Mouse (Mus musculus) layer of hippocampus, adult 11-12 months (tissue): ENCODE data around the gene D630003M21Rik.

Experiments
- DNase-seq: peaks from one replicate; pipeline ENCODE4 v3.0.0; 2022; ENCODE audit warnings: low spot score

D630003M21Rik gene

DNA sequence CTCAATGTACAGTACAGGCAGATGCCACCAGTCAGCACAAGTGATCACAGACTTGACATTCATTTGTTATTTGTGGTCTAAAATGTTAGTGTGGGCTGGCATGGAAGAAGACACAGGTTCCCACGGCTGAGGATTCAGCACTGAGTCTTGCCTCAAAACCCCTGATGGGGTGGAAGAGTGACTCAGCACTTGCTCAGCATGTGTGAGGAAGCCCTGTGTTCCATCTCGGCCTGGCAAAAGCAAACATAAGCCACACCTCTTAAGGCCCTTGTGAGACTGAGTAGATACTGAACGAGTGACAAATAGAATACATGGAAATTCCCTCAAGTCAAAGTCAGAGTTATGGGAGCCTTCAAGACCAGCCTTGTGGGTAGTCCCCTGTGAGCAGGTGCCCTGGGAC is 4.1 kb upstream of the D630003M21Rik start:
- no peak for DNase-seq

DNA sequence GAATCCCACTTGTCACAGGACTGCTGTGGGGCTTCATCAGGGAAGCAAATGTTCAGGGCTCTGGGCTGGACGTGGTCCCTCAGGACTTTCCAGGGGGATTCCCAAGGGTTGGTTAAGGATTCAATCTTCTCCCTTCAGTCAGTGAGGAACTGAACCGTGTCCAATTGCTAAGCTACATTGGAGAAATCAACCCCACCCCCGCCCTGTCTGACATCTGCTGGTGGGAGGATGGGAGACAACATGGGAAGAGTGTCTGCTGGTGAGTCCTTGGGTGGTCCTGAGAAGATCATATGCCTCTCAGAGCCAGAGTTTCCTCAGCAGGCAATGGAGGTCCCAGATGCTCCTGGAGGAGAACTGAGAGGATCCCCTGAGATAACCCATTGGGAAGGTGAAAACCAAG is 3.4 kb upstream of the D630003M21Rik start:
- no peak for DNase-seq

- no peak for DNase-seq
Observed at GRCm38 (mm10) chr2:158231071-158231470, 2.0 kb upstream of the D630003M21Rik start.

DNA sequence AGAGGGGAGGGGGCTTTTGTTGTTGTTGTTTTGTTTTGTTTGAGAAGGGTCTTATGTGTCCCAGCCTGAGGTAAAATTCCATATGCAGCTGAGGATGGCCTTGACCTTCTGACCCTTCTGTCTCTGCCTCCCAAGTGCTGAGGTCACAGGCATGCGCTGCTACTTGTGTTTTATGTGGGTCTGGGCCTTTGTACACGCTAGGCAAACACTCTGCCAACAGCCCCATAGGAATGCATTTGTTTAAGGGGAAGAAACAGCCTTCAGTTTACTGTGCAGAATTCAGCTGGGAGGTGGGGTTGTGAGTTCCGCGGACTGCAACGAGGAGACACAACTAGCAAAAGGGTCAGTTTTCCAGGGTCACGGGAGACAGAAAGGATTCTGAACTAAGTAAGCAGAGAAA is 1.6 kb upstream of the D630003M21Rik start:
- DNase-seq, result no peak

GRCm38 (mm10) chr2:158229503-158229892 is 476 bp upstream of the D630003M21Rik start:
- no peak for DNase-seq

- DNase-seq, result no peak
Observed at GRCm38 (mm10) chr2:158225301-158225700, 3.7 kb downstream of the D630003M21Rik start.

GRCm38 (mm10) chr2:158223497-158223896 is 5.5 kb downstream of the D630003M21Rik start:
- no peak for DNase-seq

GRCm38 (mm10) chr2:158222664-158223063 is 6.4 kb downstream of the D630003M21Rik start:
- DNase-seq, result no peak

GRCm38 (mm10) chr2:158221446-158222084 is 7.5 kb downstream of the D630003M21Rik start:
- DNase-seq, result no peak

- no peak for DNase-seq
Observed at GRCm38 (mm10) chr2:158219562-158219961, 9.5 kb downstream of the D630003M21Rik start.

- DNase-seq, result no peak
Observed at GRCm38 (mm10) chr2:158216510-158216909, 12.5 kb downstream of the D630003M21Rik start.

- DNase-seq, result no peak
Observed at GRCm38 (mm10) chr2:158215283-158216117, 13.5 kb downstream of the D630003M21Rik start.

DNA sequence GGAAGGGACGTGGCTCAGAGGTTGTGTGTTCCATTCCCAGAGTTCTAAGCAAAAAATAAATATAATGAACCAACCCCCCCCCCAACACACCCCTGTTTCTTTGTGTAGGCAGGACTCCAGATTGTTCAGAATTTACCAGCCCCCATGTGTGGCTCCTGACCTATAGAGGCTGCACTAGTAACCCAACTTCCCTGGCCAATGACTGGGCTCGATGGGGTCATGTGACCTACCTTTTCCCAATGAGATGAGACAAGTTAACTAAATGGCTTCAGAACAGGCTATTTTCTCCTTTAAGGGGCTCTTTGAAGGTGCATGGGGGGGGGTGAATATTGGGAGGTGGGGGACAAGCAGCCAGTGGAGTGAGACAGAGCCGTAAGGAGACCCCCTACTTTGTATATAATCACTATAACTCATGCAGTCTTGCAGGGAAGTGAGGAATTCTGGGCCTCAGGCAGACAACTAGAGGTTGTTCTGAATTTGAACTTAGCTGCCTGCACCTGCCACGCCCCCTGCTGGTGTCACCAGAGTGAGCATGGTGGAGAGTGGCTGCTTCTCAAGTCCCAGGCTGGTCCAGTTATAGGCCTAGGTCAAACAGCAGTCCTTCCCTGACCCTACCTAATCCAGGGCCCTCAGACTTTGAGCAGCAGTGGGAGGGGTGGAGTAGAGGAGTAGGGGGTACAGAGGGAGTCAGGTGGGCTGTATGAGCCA is 17.1 kb downstream of the D630003M21Rik start:
- no peak for DNase-seq

GRCm38 (mm10) chr2:158210958-158211357 is 18.1 kb downstream of the D630003M21Rik start:
- DNase-seq, result no peak

DNA sequence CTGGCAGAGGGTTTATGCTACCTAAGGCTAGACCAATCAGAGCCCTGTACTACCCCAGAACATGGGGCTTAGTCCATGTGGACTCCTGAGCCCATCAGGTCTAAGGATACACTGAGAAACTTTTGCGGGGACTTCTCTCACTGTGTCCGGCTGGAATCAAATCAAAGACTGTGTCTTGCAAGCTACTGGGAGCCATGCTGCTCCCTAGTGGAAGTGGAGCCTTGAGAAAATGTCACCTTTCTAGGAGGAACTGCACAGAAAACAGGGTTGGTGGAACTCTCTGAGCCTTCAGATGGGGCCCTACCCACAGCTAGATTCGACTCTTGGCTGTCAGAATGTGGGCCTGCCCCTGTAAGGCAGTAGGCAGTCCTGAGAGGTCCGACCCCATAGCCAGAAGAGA is 18.5 kb downstream of the D630003M21Rik start:
- DNase-seq, result peak; percentile 46

DNA sequence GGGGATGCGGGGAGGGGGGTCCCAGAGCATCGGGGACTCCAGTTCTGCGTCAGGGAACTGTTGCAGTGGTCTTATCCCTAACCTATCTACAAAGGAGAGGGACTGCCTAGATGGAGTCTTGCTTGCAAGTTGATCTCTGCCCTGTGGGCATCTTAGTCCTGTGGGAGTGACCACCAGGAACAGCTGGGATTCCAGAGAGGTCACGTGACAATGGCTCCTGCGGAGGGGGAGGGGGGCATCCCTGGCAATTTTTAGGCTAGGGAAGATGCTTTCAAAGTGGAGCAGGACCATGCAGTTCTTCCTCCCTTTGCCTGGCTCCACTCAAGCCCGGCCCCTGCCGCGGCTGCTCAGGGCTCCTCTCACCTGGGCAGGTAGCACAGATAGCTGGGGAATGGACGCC is 19.2 kb downstream of the D630003M21Rik start:
- DNase-seq, result no peak

- DNase-seq, result peak; percentile 77
Observed at GRCm38 (mm10) chr2:158207848-158208247, 21.2 kb downstream of the D630003M21Rik start.

- DNase-seq, result peak; percentile 75
Observed at GRCm38 (mm10) chr2:158204114-158204513, 24.9 kb downstream of the D630003M21Rik start.

GRCm38 (mm10) chr2:158203686-158204085 is 25.3 kb downstream of the D630003M21Rik start:
- no peak for DNase-seq

GRCm38 (mm10) chr2:158199281-158199680 is 29.7 kb downstream of the D630003M21Rik start:
- DNase-seq, result peak; percentile 34

- DNase-seq, result no peak
Observed at GRCm38 (mm10) chr2:158198861-158199260, 30.2 kb downstream of the D630003M21Rik start.

- DNase-seq, result no peak
Observed at GRCm38 (mm10) chr2:158197971-158198370, 31.1 kb downstream of the D630003M21Rik start.
